Mouse (Mus musculus) urinary bladder, postnatal 25 days (tissue): ENCODE data around the gene Rad23b.
A peak's percentile ranks its signal among the peaks of the same experiment; 100 is the strongest.
"Not testable (repeated sequence)": the region's sequence is repeated elsewhere in the genome, so short reads cannot be mapped to it uniquely, and the experiment has no call there.

Experiments used
- DNase-seq: peaks from one replicate; pipeline ENCODE4 v3.0.0; 2022; ENCODE audit warnings: low spot score

Rad23b gene

DNA sequence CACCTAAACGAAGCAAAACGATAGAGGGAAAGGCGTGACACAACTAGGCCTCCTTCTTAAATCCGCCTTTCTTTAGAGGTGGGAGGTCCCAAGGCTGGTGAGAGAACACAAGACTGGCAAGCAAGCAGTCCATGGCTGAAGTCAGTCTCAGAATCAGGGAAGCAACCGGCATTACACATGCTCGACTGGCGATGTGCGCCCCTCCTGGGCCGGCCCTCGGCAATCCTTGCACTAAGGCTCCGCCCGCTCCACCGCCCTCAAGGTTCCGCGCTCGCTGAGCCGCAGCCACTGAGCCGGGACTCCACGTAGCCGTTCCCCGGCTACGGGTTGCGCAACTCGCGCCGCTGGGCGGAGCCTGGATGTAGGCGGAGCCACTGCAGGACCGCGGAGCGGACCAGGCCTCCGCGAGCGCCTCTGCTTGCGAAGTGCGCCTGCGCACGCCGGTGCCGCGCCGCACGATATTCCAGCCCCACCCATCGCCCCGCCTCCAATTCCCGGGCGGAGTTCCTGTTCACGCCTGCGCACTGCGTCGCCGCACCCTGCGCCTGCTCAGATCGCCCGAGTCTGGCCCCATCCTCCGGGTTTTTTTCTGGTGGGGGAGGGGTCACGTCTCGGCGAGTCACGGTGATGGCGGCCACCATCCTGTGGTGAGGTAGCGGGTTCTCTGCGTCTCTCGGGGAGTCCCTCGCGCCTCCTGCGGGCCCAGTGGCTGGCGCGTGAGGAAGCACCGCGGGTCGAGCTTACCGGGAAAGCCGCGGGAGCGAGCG is at the start of gene Rad23b:
Gene Rad23b, plus strand, starts transcription at position 592 of the 767 bp plus-strand sequence.
- peak; percentile 100 for DNase-seq

DNA sequence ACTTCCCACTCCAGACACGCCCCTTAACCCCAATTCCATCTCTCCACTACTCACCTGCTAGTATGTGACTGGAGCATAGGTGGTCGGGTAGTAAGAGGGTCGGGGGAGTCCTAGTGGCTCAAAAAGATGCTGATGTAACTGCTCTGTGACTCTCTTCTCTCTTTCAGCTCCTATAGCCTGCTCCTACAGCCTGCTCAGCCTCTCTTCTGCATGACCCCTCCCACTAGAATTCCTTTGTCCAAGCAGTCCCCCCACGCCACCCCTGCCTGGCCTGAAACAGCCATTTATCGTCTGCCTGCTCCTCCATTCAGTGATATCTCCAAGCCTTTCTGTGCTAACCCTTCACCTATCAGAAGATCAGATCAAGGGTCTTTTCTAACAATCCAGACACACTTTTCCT is 45.7 kb upstream of the Rad23b start:
- DNase-seq, result no peak

DNA sequence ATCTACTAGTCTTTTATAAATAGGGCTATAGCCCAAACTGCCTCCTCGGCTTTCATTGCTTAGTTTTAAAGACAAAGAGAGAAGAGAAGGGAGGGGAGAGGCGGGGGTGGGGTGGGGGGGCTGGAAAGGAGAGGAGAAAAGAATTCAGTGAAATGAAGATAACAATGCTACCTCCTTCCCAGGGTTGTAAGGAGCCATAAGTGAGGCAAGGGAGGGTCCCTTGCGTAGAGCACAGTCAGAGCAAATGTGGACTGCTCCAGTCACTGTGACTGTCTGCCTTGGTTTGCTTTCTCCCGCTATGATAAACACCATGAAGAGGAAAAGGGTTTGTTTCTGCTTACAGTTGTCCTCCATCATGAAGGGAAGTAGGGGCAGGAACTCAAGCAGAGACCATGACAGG is 43.2 kb upstream of the Rad23b start:
- DNase-seq, result no peak

DNA sequence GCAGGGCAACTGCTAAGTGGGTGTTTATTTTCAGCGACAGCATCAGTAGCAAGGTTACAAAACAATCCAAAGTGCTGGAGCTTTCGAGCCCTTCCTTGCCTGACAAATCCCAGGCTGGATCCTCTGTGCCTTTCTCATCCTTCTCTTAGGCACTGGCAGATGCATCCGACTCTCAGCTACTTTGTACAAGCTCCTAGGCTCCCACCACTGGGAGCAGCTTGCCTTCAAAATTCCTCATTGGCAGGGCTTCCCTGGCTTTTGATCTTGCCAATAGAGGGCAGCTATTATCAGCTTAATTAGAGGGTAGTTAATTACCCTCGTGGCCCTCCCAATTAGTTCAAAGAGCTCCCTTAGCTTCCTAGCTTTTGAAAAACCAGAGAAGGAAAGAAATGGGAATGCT is 33.1 kb upstream of the Rad23b start:
- DNase-seq, result no peak

DNA sequence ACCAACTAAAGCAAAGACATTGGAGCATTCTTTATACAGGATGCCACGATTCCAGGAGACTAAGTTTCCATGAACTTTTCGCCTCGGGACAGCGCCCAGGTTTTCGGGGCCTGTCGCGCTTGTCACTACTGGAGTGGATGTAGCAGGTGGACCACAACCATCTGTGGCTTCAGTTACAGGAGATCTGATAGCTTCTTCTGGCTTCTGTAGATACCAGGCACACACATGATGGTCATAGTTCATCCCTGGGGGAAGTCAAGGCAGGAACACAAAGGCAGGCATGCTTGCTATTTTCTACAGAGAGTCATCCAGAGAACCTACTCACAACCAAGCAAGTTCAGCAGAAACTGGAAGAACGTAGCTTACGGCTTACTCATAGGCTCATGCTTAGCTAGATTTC is 31.5 kb upstream of the Rad23b start:
- not testable (repeated sequence) for DNase-seq

DNA sequence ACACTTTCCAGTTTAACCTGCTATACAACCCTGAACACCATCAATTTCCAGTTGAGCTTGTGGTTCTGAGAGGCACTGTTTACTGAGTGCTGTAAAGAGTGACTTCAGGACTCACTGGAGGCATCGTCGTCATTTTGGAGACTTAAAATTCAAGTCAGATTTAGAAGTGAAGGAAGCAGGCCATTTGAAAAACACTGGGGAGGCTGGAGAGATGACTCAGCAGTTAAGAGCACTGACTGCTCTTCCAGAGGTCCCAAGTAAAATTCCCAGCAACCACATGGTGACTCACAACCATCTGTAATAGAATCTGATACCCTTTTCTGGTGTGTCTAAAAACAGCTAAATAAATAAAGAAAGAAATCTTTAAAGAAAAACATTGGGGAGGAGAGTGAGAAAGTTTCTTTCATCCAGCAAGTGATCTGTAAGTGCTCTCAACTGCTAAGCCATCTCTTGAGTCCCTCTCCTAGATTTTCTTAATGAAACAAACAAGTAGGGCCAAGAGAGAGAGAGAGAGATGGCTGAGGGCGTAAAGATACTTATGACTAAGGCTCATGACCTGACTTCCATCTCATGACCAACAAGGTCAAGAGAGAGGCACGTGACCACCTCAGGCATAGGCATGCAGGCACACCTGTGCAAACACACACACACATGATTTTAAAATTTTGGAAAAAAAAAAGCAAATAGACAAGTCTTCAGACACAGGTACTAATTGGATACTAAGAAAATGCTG is 23.9 kb upstream of the Rad23b start:
- no peak for DNase-seq

DNA sequence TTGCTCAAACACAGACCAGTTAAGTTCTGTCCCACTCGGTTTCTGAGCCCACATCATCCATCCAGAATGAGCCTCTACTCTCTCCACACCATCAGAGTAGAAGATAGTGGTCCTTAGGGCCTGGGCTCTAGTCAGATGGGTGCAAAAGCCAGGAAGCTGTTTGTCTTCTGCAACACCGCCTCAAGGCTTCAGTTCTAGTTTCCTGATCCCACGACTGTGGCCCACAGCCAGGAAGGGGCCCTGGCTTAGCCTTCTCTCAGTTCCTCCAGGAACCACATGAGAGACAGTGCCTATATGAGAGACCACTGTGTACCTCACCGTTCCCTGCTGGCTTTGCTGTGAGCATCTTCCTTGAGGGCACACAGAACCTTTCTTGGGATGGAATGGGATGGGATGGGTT is 22.3 kb upstream of the Rad23b start:
- no peak for DNase-seq

DNA sequence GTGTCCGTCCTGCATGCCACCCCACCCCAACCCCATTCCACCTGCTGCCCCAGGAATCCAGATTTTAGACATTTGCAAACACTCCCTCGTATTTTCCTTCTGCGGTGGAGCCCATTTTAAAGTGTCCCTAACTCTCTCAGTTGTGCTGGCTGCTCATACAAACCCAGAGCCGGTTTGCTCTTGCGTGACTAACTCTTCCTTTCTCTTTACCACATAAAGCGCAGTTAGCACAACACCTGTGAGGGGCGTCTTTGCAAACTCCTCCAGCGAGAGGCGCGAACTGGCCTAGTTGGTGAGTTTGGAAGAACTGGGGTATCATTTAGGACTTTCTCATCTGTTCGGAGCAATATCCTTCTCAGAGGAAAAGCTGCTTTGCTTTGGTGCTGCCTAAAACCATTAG is 21.4 kb upstream of the Rad23b start:
- no peak for DNase-seq

DNA sequence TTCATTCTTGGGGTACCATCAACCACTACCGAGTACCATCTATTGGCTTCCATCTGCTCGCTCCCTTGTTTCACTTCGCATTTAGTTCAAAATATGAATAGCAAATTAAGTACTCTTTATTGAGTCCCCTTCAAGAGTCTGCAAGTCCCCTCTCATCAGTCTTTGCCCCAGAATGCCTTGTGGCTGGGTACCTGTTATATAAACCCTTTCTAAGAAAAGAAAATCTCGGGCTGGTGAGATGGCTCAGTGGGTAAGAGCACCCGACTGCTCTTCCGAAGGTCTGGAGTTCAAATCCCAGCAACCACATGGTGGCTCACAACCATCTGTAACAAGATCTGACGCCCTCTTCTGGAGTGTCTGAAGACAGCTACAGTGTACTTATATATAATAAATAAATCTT is 20.9 kb upstream of the Rad23b start:
- not testable (repeated sequence) for DNase-seq

DNA sequence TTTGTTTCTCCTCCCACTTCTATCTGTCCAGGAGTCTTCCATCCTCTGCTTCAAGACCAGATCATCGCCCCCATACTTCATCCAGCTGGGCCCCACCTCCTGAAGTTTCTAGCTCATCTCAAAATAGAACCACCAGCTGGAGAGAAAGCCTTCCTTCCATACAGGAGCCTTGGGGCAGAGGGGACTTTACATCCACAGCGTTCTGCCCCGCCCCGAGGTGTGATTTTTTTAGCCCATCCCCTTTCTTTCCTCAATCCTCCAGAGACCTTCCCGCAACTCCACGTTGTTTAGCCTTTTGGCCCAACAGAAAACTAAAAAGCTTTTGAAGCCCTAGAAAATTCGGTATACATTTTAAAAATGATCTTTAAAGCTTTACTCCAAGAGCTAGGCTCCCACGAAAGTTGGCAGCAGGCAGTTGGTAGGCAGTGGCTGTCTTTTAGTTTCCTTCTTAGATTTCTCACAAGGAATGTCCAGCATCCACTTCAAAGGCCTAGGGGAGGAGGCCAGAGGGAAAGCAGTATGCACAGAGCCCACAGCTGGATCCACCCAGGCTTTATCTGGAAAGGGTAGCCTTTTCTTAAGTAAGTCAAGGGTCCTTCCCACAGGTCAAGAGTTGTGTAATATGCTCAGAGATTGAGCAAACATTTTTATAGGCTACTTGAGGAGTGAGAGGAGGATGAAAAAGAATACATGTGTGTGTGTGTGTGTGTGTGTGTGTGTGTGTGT is 20.1 kb upstream of the Rad23b start:
- DNase-seq, result no peak

DNA sequence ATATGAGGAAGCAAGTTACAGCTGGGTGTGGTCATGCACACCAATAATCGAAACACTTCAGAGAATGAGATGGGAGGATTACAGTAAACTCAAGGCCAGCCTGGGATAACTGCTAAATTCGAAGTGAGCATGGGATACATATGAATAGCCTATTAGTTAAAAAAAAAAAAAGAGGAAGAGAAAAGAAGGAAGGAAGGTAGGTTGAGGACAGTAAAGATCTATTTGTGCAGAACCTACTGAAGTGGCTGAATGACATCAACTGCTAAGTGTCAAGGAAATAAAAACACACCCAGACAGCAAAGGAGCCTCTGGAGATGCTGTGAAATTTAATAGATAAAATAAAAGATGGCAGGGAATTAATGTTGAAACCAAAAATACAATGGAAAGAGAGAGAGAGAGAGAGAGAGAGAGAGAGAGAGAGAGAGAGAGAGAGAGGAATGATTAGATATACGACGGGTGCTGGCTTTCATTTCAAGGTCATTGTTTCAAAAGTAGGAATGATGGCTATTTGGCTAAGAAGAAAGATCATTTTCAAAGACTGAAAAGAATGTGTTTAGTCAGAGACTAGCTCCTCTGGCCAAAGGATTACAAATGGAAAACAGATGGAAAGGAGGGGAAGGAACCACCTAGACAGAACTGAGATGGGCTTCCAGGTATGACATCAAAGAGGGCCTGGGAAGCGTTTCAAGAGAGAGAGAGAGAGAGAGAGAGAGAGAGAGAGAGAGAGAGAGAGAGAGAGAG is 14.6 kb upstream of the Rad23b start:
- no peak for DNase-seq

DNA sequence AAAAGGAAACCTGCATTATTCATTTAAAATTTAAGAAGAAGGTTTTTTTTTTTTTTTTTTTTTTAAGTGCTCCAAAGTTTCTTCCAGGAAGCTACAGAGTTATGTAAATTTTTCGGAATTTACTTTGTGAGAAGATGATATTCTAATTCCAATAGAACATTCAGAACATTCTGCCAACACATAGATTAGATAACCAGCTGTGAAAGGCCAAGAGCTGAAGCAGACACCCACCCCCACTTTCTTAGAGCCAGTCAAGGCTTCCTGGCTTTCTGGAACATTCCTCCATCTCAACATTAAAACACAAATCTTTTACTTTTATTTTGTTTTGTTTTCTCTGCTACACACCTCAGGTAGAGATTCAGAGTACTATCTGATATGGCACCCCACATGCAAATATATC is 10.9 kb upstream of the Rad23b start:
- DNase-seq, result no peak

DNA sequence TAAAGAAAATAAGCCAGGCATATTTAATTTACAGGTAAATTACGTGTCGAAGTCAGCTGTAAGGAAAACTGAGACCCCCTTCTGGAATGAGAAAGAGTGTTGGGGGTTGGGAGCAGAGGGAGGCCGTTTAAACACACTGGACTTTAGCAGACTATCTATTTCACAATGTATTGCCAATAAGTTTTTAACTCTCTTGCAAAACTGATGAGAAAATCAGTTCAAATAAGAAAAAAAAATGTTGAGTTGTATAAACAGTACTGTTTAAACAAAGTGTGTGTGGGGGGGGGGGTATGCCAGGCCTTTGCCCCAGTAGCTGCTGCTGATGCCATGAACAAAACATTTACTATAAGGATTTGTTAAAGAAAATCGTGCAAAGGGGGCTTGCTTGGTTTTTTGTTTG is 10.5 kb upstream of the Rad23b start:
- no peak for DNase-seq

DNA sequence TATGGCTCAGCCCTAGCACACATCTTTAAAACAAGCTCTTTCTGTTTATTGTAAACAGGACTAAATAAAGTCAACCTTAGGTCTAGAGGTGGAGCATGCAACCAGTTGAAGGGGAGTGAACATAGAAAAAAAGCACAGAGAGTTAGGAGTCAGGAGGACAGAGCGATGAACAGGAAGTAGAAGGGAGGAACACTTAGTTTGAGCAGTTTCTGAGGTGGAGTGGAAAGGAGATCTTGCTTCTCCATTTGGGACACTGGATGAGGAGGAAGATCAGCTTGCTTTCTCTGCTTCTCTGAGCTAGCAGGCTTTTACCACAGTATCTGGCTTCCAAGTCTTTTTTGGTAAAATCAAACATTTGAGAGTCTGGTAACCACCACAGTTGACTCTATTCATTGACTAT is 8.0 kb upstream of the Rad23b start:
- no peak for DNase-seq

DNA sequence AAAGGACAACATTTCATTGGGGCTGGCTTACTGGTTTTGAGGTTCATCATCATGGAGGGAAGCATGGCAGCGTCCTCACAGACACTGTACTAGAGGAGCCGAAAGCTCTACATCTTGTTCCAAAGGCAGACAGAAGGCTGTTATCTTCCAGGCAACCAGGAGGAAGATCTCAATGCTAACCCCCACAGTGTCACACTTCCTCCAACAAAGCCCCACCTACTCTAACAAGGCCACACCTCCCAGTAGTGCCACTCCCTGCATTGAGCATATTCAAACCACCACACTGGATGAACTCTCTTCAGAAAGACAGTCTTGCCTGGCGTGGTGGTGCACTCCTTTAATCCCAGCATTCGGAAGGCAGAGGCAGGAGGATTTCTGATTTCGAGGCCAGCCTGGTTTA is 7.2 kb upstream of the Rad23b start:
- no peak for DNase-seq

DNA sequence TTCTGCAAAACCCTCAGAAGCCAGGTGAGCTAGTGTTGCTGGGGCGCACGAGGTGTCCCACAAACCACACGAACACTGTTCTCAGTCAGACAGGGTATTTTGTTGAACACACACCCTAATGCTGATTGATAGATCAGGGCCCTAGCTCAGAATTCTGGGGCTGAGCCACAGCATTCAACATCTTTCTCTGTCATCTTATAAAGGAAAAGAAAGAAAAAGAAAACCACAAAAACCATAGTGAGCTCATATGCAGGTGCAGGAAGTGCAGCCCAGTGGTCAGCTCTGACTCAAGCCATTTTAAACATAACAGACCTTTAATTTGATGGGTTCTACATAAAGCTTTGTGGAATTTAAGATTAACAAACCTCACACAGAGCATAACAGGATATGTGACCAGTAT is 6.6 kb upstream of the Rad23b start:
- DNase-seq, result no peak

DNA sequence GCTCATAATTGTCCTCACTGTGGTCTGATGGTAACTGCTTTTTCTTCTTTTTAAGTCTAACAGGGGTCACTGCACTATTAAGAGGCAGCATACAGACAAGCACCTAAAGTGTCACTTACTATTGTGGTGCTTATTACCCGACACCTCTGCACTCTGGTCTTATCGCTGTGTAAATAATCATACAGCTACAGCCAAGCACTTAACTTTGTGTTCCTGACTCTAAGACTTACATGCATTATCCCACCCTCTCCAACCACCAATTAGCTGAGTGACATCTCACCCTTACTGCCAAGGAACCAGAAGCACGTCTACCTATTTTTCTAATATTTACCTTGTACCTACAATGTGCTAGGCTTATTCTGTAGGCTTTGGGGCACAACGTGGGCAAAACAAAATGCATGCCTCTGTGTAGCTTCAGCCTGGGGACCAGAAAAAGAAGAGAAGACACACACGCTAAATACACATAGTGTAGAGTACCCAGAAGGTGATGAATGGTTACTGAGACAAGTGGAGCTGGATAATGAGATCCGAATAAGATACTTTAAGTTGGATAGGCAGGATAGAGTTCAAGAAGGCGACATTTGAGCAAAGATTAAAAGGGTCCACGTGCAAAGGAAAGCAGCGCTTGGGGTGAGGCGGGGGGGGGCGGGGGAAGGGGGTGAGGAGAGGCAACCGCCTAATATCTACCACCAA is 938 bp upstream of the Rad23b start:
- no peak for DNase-seq

DNA sequence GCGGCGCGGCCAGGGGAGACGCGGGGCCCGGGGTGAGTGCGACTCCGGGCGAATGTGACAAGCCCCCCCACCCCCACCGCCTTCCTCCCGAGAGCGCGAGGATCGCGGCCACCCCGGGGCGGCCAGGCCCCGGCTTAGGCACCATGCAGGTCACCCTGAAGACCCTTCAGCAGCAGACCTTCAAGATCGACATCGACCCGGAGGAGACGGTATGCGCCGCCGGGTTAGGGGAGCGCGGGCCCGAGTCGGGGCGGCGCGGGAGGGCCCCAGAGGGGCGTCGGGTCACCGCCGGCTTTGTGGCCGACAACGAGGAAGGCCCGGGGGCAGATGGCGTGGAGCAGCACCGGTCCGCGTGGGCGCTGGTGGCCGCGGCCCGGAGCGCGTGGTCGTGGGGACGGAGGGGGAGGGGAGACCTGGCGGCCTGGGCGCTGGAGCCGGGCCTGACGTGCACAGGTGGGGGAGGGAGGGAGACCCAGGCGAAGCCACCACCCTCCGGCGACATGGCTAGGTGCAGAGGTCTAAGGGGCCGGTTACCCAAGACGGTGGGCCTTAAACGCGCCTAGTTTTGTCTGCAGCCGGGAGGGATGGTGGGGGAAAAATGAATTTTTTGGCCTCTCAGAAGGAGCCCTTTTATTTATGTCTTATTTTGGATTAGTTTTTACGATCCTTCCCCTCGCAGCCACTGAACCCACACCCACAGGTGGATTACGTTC is 532 bp downstream of the Rad23b start:
- peak; percentile 43 for DNase-seq

DNA sequence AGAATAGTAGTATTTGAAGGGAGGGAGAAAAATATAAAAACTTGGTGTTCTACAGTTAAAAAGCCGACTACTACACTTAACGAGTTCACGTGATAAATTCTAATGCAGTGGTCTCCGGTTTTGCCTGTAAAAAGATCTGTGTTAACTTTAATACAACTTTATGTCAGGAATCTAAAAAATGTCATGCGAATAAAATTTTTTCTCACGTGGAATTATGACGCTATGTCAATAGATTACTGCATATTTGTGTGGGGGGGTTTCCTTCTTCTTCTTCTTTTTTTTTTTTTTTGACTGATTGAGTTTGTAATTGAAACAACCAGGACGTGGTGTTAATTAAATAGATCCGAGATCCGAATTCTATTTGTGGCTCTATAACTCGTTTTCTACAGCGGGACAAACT is 1.2 kb downstream of the Rad23b start:
- DNase-seq, result no peak

DNA sequence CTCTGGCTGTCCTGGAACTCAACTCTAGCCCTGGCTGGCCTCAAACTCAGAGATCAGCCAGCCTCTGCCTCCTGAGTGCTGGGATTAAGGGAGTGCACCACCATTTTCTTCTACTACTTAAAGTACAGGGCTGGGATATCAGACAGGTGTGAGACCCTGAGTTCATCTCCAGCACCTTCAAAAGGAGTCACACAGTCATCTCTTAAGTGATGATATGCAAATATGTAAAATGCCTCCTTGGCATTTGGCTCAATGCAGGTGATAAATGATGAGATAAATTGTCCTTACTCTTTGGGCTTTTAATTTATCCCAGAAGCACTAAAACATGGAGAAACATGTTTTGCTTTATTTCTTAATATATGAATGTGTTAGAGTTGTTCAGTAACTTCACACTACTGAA is 2.0 kb downstream of the Rad23b start:
- DNase-seq, result no peak

DNA sequence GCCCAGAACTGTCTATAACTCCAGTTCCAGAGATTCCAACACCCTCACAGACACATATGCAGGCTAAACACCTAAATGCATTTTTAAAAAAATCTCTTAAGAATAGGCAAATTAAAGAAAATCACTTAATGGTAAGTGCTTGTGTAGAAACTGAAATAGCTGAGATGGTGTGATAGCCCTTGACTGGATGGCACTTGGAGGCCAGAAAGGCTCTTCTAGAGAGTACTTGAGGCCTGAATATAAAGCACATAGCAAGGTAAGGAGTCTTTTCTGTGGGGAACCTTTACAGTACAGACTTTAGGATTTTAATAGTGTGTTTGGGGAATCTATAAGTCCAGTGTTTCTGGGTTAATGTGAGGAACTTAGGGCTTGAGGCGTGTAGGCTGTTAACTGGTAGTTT is 4.2 kb downstream of the Rad23b start:
- no peak for DNase-seq
